Mouse (Mus musculus) thymus, postnatal 4 days (tissue): ENCODE results near the gene 3110009E18Rik.

Experiments used
- DNase-seq: peaks from one replicate; pipeline ENCODE4 v3.0.0; 2021

3110009E18Rik gene

GRCm38 (mm10) chr1:120120969-120121811 is at the start of gene 3110009E18Rik, which contains the start of gene Dbi:
3110009E18Rik (plus strand) TSS chr1:120121187.
Dbi (minus strand) TSS chr1:120121078.
- peak; percentile 97 for DNase-seq

GRCm38 (mm10) chr1:120072900-120073299 is 48.1 kb upstream of the 3110009E18Rik start:
- DNase-seq = no peak

DNA sequence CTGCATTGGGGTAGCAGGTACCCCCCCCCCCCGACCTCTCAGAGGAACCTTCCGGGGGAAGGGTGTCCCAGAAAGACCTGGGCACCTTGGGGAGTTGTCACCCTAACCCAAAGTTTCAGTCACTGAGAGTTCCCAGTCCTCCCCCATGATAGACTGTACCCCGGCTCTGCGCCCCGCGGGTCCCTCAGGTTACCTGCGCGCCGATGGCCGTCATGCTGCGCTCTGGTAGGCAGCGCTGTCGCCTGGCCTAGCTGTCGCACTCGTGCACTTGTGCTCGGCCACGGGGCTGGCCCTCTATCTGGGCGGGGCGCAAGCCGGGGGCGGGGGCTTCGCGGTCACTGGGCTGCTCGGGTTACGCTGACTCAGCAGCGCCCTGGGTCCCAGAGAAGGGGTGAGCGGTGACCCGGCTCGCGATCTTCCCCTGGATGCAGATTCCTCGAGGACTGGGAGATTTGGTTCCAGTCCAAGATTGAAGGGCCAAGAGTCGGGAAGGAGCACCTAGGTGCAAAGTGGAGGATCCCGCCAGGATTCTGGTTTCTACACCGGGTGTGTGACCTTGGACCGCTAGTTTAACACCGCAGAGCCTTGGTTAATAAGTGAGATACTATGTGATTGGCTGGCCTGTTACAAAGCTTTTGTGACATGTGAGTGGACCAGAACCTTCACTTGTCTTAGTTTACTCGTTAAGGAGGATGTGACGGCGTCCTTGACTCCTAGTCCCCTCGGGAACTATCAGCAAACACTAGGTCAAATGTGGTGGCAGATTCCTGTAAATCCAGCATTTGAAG is 47.3 kb upstream of the 3110009E18Rik start, which contains the start of gene Tmem37:
Tmem37 (minus strand) TSS at position 556 of the 788 bp plus-strand sequence.
- peak; percentile 39 for DNase-seq

GRCm38 (mm10) chr1:120074307-120074702 is 46.7 kb upstream of the 3110009E18Rik start:
- no peak for DNase-seq

DNA sequence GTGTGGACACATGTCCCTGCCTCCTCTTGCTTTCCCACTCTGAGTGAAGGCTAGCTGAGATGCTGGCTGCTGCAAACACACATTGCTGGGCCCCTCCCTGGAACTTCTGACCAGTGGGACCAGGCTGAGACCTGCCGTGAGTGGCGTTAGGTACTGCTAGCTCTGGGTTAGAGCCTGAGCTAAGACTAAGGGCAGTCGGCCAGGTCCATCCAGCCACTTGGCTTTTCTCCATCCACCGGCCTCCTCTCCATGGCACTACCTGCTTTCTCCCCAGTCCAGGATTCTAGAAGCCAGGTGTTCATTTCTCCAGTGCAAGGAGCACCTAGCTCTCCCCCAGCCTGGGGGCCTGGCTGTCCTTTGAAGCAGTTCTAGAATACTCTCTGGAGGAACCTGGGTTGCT is 46.1 kb upstream of the 3110009E18Rik start:
- no peak for DNase-seq

- no peak for DNase-seq
These were observed 45.5 kb upstream of the 3110009E18Rik start for GRCm38 (mm10) chr1:120075507-120075906.

DNA sequence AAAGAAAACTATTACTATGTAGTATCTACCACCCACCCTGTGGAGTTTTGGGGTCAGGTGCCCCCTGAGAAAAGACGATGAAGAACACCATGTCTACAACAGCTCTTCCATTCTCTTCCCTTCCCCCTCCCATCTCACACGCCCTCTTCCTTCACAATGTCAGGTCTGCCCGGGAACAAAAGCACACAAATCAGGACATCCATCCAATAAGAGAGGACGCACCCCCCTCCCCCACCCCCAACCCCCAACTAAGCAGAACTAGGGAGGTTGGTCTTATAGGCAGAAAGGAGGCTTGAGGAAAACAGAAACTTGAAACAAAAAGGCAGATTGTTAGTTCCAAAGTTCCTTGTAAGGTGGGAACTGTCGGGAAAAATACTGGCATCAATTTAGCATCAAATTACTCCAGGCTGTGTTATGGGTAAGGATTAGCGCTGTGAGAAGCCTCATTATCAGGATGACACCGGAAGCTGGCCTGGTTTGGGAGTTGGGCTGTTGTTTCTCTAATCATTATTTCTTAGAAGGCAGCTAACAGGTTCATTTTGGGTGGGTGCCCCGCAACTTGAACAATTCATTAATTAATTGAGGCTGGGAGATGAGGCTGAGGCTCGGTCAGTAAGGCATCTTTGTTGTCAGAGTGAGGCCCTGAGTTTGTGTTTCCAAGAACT is 43.1 kb upstream of the 3110009E18Rik start:
- no peak for DNase-seq

- no peak for DNase-seq
These were observed 40.4 kb upstream of the 3110009E18Rik start for GRCm38 (mm10) chr1:120080632-120081031.

GRCm38 (mm10) chr1:120082957-120083585 is 37.9 kb upstream of the 3110009E18Rik start:
- no peak for DNase-seq

DNA sequence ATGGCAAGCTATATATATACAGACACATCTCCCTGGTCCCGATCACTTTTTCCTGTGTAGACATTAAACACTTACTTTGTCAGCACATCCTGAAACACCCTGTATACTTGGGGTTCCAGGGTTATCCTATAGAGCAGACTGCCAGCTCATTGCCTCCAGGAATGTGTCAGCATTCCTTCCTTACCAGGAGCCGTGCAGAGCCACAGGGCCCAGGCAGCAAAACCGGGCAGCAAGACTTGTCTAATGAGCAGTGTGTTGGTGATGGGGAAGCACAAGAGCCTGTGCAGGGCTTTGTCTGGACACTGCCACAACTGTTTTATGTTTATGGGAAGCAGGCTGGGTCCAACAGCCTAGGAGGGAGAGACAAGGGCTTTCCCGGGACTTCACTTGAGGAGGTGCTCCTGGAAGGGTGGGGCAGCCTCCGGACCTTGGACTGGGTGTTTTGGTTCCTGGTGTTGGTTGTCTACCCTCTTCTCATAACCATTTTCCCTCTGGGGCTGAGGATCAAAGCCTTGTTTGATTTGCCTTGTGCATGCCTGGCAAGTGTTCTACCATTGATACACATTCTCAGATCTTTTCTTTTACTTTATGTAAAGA is 37.0 kb upstream of the 3110009E18Rik start:
- DNase-seq = no peak

- no peak for DNase-seq
These were observed 35.3 kb upstream of the 3110009E18Rik start for GRCm38 (mm10) chr1:120085696-120086095.

DNA sequence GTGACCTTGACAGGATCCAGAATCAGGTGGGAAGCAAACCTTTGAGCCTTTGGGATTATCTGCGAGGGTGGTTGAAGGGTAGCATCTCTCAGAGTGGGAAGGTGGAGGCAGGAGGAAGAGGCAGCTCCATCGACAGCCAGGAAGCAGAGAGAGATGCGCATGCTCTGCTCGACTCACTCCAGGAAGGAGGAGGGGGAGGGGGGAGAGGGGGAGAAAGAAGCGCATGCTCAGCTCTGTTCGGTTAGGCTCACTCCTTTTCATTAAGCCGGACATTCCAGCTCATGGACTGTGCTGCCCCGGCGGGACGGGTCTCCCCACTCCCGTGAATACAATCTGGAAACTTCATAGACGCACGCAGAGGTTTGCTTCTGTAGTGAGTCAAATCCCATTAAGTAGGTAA is 34.3 kb upstream of the 3110009E18Rik start:
- DNase-seq = no peak

DNA sequence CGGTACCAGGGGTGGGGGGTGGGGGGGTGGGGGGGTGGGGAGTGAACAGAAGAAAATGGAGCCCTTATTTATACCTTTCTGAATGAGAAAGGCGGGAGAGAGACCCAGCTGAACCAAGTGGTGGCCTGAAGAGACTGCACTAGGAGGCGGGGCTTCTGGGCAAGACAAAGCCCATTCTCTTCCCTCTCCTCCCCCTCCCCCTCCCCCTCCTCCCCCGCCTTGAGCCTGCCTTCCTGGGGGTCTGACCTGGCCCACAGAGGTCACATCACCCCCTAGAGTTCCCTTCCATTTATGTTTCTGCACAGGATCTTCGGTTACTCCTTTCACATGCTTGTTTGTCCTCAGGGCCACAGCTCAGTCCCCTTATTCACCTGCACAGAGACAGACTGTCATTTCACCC is 31.8 kb upstream of the 3110009E18Rik start:
- DNase-seq = no peak

GRCm38 (mm10) chr1:120090880-120091570 is 30.0 kb upstream of the 3110009E18Rik start:
- DNase-seq = no peak

DNA sequence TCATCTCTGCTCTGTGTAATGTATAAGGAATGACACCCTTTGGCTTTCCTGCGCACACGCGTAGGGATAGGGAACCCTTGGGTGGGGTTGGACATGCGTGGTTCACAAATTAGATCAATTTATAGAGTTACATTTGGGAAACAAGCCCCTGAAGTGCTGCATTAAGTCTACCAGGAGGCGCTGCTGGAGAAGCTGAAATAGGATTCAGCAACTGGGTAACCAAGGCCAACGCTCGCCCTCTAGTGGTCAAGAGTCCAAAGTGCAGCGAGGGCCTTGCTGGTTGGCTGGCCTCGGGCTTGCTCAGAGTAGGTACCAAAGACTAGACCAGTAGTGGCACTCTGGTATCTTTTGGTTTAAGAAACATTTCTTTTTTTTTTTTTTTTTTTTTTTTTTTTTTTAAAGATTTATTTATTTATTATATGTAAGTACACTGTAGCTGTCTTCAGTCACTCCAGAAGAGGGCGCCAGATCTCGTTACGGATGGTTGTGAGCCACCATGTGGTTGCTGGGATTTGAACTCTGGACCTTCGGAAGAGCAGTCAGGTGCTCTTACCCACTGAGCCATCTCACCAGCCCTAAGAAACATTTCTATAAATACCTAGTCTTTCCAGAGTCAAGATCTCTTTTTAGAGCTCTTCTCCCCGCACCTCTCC is 27.4 kb upstream of the 3110009E18Rik start:
- peak; percentile 88 for DNase-seq

DNA sequence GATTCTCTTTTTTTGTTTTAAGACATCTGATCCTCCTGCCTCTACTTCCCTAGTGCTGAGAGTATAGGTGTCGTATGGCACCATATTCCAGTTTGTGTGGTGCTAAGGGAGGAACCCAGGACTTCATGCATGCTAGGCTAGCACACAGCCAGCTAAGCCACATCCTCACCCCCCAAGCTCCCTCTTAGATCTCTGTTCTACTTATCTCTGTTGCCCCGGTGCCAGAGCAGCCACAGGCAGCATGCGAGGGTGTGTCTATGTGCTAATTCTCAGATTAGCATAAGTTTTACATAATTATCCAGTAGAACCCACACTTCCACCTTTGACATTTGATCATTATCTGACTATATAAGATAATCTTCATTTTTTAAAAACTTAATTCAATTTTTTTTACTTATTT is 26.1 kb upstream of the 3110009E18Rik start:
- no peak for DNase-seq

DNA sequence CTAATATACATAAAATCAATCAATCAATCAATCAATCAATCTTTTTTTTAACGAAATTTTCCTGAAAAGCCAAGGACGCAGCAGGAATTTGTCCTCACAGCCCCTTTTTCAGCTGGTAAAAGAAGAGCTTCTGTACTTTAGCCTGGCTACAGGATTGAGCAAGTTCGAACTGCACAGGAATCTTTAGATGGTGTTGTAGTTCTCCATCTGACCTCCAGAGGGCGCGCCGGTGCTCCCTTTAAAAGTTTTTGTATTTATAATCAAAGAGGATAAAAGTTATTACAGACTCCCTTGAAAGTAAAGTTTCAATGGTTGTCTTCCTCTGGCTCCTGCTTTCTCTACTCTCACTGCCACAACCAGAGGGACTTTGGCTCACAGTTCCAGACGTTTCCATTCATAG is 22.7 kb upstream of the 3110009E18Rik start:
- peak; percentile 75 for DNase-seq

DNA sequence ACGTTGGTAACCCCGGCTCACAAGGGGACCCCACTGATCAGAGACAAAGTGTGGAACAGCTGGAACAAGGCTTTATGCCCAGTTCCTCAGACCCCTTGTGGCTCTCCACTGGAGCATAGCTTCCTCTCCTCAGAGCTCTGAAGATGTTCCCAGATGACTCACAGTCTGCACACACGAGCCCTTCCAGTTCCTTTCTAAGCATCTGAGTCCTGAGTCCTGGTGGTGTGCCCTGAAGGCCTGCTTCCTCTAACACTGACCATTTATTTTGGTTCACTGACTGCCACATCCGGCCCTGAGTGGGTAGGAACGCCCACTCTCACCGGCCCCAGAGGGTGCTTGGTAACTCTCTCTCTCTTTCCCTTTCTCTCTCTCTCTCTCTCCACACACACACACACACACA is 21.5 kb upstream of the 3110009E18Rik start:
- DNase-seq = no peak

GRCm38 (mm10) chr1:120100456-120101226 is 20.3 kb upstream of the 3110009E18Rik start:
- DNase-seq = no peak

DNA sequence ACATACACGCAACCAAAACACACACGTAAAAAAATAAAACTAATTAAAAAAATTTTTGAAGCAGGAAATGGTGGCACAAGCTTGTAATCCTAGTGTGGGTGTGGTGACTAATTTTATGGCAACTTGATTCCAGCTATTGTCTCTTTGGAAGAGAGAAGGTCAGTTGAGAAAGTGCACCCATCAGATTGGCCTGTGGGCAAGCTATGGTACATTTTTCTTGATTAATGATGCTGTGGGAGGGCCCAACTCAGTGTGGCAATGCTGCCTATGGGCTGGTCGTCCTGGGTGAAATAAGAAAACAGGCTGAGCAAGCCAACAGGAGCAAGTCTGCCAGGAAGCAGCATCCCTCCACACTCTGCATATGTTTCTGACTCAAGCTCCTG is 19.8 kb upstream of the 3110009E18Rik start:
- no peak for DNase-seq
